Mouse (Mus musculus): ENCODE measurements around the gene Nkd1. TPM values are rescaled to one million over a fixed set of nuclear protein-coding genes. Genes with fewer than 3 reads are reported as not detected.

Gene Nkd1
- polyA plus RNA-seq, 1 experiment from 2014 or later, result 57.4 TPM

- 81% methylated on average over 8 of the region's 8 CpGs for WGBS
Measured at GRCm38 (mm10) chr8:88609036-88609435, 87.9 kb downstream of the Nkd1 start.

GRCm38 (mm10) chr8:88610271-88610670 is 89.1 kb downstream of the Nkd1 start:
- no peak for DNase-seq (ENCODE audit: low spot score)
- Histone ChIP-seq H3K9me3 (ENCODE audit: control insufficient read depth, low read length) (no peaks in the 10 kb centered on the region), H3K9ac (ENCODE audit: low read length) (no peak overlapping the region), H3K27me3 (ENCODE audit: control insufficient read depth, insufficient read depth, low read length) (no peaks in the 10 kb centered on the region), H3K27ac (replicated peaks) (no peak overlapping the region), H3K4me1 (replicated peaks; ENCODE audit: control insufficient read depth, insufficient read depth) (no peaks in the 10 kb centered on the region), H3K4me3 (ENCODE audit: low read depth, low read length) (no peak overlapping the region), H3K36me3 (ENCODE audit: control insufficient read depth, insufficient read depth, low read length) (no peaks in the 10 kb centered on the region), H3K4me2 (replicated peaks; ENCODE audit: low read depth) (no peak overlapping the region)
- no peak for TF ChIP-seq CTCF (IDR thresholded peaks at IDR 0.05; ENCODE audit: low read depth)
- no peak for TF ChIP-seq EP300 (optimal IDR thresholded peaks at IDR 0.05)
- ATAC-seq (ENCODE audit: low FRiP score, low TSS enrichment), result no peak
- WGBS, result 78% methylated on average over 6 of the region's 6 CpGs

More at GRCm38 (mm10) chr8:88609036-88609435, 87.9 kb downstream of the Nkd1 start:
- ATAC-seq (ENCODE audit: low FRiP score, low TSS enrichment) (no peak), DNase-seq (ENCODE audit: low spot score) (no peak)
- H3K4me1 ChIP-seq (replicated peaks; ENCODE audit: control insufficient read depth, insufficient read depth), result no peaks in the 10 kb centered on the region
- no peak overlapping the region for H3K27ac ChIP-seq (replicated peaks)
- no peaks in the 10 kb centered on the region for H3K27me3 ChIP-seq (ENCODE audit: control insufficient read depth, insufficient read depth, low read length)
- no peak overlapping the region for H3K4me2 ChIP-seq (replicated peaks; ENCODE audit: low read depth)
- no peak overlapping the region for H3K9ac ChIP-seq (ENCODE audit: low read length)
- TF ChIP-seq EP300 (optimal IDR thresholded peaks at IDR 0.05) (no peak), CTCF (IDR thresholded peaks at IDR 0.05; ENCODE audit: low read depth) (no peak)
- H3K4me3 ChIP-seq (ENCODE audit: low read depth, low read length), result no peak overlapping the region
- H3K36me3 ChIP-seq (ENCODE audit: control insufficient read depth, insufficient read depth, low read length), result no peaks in the 10 kb centered on the region
- H3K9me3 ChIP-seq (ENCODE audit: control insufficient read depth, low read length), result no peaks in the 10 kb centered on the region

- Histone ChIP-seq H3K4me2 (replicated peaks; ENCODE audit: low read depth) (no peak overlapping the region), H3K36me3 (ENCODE audit: control insufficient read depth, insufficient read depth, low read length) (no peaks in the 10 kb centered on the region), H3K9ac (ENCODE audit: low read length) (no peak overlapping the region), H3K27ac (replicated peaks) (no peak overlapping the region), H3K4me3 (ENCODE audit: low read depth, low read length) (no peak overlapping the region), H3K9me3 (ENCODE audit: control insufficient read depth, low read length) (no peaks in the 10 kb centered on the region), H3K27me3 (ENCODE audit: control insufficient read depth, insufficient read depth, low read length) (no peaks in the 10 kb centered on the region), H3K4me1 (replicated peaks; ENCODE audit: control insufficient read depth, insufficient read depth) (no peaks in the 10 kb centered on the region)
- no peak for ATAC-seq (ENCODE audit: low FRiP score, low TSS enrichment)
- TF ChIP-seq EP300 (optimal IDR thresholded peaks at IDR 0.05), result no peak
- TF ChIP-seq CTCF (IDR thresholded peaks at IDR 0.05; ENCODE audit: low read depth), result no peak
- WGBS, result 42% methylated on average over 5 of the region's 5 CpGs
- no peak for DNase-seq (ENCODE audit: low spot score)
Measured at GRCm38 (mm10) chr8:88614981-88615380, 93.8 kb downstream of the Nkd1 start.

- DNase-seq (ENCODE audit: low spot score), result no peak
- Histone ChIP-seq H3K27ac (replicated peaks) (no peak overlapping the region), H3K9me3 (ENCODE audit: control insufficient read depth, low read length) (no peaks in the 10 kb centered on the region), H3K4me1 (replicated peaks; ENCODE audit: control insufficient read depth, insufficient read depth) (no peaks in the 10 kb centered on the region), H3K9ac (ENCODE audit: low read length) (no peak overlapping the region), H3K4me3 (ENCODE audit: low read depth, low read length) (no peak overlapping the region), H3K36me3 (ENCODE audit: control insufficient read depth, insufficient read depth, low read length) (no peaks in the 10 kb centered on the region), H3K4me2 (replicated peaks; ENCODE audit: low read depth) (no peak overlapping the region), H3K27me3 (ENCODE audit: control insufficient read depth, insufficient read depth, low read length) (no peaks in the 10 kb centered on the region)
- ATAC-seq (ENCODE audit: low FRiP score, low TSS enrichment), result no peak
- TF ChIP-seq EP300 (optimal IDR thresholded peaks at IDR 0.05), result no peak
- TF ChIP-seq CTCF (IDR thresholded peaks at IDR 0.05; ENCODE audit: low read depth), result no peak
- WGBS, result 44% methylated on average over 5 of the region's 5 CpGs
Measured at GRCm38 (mm10) chr8:88618612-88619011, 97.5 kb downstream of the Nkd1 start.

- no peak for ATAC-seq (ENCODE audit: low FRiP score, low TSS enrichment)
- DNase-seq (ENCODE audit: low spot score), result no peak
- no peaks in the 10 kb centered on the region for H3K9me3 ChIP-seq (ENCODE audit: control insufficient read depth, low read length)
- H3K27ac ChIP-seq (replicated peaks), result no peak overlapping the region
- H3K36me3 ChIP-seq (ENCODE audit: control insufficient read depth, insufficient read depth, low read length), result no peaks in the 10 kb centered on the region
- no peak overlapping the region for H3K9ac ChIP-seq (ENCODE audit: low read length)
- H3K27me3 ChIP-seq (ENCODE audit: control insufficient read depth, insufficient read depth, low read length), result no peaks in the 10 kb centered on the region
- WGBS, result 76% methylated on average over 3 of the region's 3 CpGs
- TF ChIP-seq CTCF (IDR thresholded peaks at IDR 0.05; ENCODE audit: low read depth) (peak; percentile 69), EP300 (optimal IDR thresholded peaks at IDR 0.05) (no peak)
- H3K4me3 ChIP-seq (ENCODE audit: low read depth, low read length), result no peak overlapping the region
- no peaks in the 10 kb centered on the region for H3K4me1 ChIP-seq (replicated peaks; ENCODE audit: control insufficient read depth, insufficient read depth)
- H3K4me2 ChIP-seq (replicated peaks; ENCODE audit: low read depth), result no peak overlapping the region
Measured at GRCm38 (mm10) chr8:88619513-88619912, 98.4 kb downstream of the Nkd1 start.

- 49% methylated on average over 5 of the region's 5 CpGs for WGBS
- ATAC-seq (ENCODE audit: low FRiP score, low TSS enrichment), result no peak
- Histone ChIP-seq H3K4me3 (ENCODE audit: low read depth, low read length) (no peak overlapping the region), H3K9me3 (ENCODE audit: control insufficient read depth, low read length) (no peaks in the 10 kb centered on the region), H3K4me1 (replicated peaks; ENCODE audit: control insufficient read depth, insufficient read depth) (no peaks in the 10 kb centered on the region), H3K9ac (ENCODE audit: low read length) (no peak overlapping the region), H3K36me3 (ENCODE audit: control insufficient read depth, insufficient read depth, low read length) (no peaks in the 10 kb centered on the region), H3K27me3 (ENCODE audit: control insufficient read depth, insufficient read depth, low read length) (no peaks in the 10 kb centered on the region), H3K4me2 (replicated peaks; ENCODE audit: low read depth) (no peak overlapping the region), H3K27ac (replicated peaks) (no peak overlapping the region)
- no peak for DNase-seq (ENCODE audit: low spot score)
- TF ChIP-seq CTCF (IDR thresholded peaks at IDR 0.05; ENCODE audit: low read depth) (no peak), EP300 (optimal IDR thresholded peaks at IDR 0.05) (no peak)
Measured at GRCm38 (mm10) chr8:88620931-88621330, 99.8 kb downstream of the Nkd1 start.
